Mouse (Mus musculus): ENCODE results near the gene Chd2. TPM values are rescaled to one million over a fixed set of nuclear protein-coding genes. Genes with fewer than 3 reads are reported as not detected.

Gene Chd2
- polyA plus RNA-seq, 1 experiment = 47.9 TPM

DNA sequence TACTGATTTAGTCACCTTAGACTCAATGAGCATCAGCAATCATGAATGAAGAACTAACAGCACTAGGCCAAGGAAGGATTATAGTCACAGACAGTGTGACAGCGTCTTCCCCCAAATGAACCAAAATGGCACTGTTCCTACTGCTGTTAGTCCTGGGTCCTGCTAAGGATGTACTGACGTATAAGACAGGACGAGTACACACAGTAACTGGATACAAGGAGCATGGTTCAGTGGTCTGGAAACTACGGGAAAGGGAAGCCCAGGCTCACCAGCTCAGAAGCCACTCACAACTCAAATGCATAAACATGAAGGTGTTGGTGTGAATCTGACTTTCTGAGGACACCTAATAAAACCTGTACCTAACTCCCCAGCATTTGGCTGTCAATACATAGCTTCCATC is 27.1 kb downstream of the Chd2 start:
- no peak overlapping the region for H3K4me3 ChIP-seq (ENCODE audit: insufficient read depth, low read length)
- TF ChIP-seq CTCF (IDR thresholded peaks at IDR 0.05; ENCODE audit: low read depth, low read length) (no peak), POLR2A (IDR thresholded peaks at IDR 0.05; ENCODE audit: borderline replicate concordance, low read depth, low read length) (no peak)
- H3K4me1 ChIP-seq (ENCODE audit: control insufficient read depth, insufficient read depth, low read length) = peaks cover 7% of the 10 kb centered on the region
- H3K27ac ChIP-seq (ENCODE audit: insufficient read depth, low read depth, low read length) = no peak overlapping the region

DNA sequence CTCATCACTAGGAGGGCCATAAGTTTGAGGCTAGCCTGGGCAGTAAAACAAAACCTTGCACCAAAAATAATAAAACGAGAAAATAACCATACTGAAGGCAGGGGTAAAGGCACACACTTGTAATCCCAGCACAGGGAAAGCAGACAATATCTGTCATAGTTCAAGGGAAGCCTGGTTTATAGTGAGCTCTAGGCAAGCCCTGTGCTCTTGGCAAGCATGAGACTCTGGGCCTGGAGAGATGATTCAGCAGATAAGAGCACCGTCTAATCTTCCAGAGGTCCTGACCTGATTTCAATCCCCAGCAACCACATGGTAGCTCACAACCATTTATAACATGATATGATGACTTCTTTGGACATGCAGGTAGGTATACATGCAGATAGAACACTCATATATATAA is 29.2 kb downstream of the Chd2 start:
- no peak for TF ChIP-seq CTCF (IDR thresholded peaks at IDR 0.05; ENCODE audit: low read depth, low read length)
- TF ChIP-seq POLR2A (IDR thresholded peaks at IDR 0.05; ENCODE audit: borderline replicate concordance, low read depth, low read length) = no peak
- H3K4me3 ChIP-seq (ENCODE audit: insufficient read depth, low read length) = no peak overlapping the region
- H3K4me1 ChIP-seq (ENCODE audit: control insufficient read depth, insufficient read depth, low read length) = peaks cover 2% of the 10 kb centered on the region
- H3K27ac ChIP-seq (ENCODE audit: insufficient read depth, low read depth, low read length) = no peak overlapping the region

DNA sequence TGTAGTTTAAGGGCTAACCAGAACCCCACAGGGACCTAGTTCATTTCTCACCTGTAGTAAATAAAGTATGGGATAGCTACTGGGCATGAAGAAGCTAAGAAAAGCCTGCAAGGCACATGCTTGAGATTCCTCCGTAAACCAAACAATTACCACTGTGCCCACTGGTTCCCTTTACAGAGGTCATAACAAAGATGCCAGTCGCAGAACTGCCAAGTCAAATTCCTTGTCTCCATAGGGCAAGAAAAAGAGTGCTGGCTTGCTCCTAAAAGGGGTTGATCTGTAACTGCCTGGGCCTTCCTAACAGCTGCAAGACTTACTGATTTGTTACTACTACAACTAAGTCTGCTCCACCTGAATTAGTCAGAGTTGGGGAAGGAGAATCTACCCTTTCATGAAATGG is 32.9 kb downstream of the Chd2 start:
- no peaks in the 10 kb centered on the region for H3K4me1 ChIP-seq (ENCODE audit: control insufficient read depth, insufficient read depth, low read length)
- TF ChIP-seq POLR2A (IDR thresholded peaks at IDR 0.05; ENCODE audit: borderline replicate concordance, low read depth, low read length) = no peak
- no peak for TF ChIP-seq CTCF (IDR thresholded peaks at IDR 0.05; ENCODE audit: low read depth, low read length)
- no peak overlapping the region for H3K27ac ChIP-seq (ENCODE audit: insufficient read depth, low read depth, low read length)
- H3K4me3 ChIP-seq (ENCODE audit: insufficient read depth, low read length) = no peak overlapping the region

DNA sequence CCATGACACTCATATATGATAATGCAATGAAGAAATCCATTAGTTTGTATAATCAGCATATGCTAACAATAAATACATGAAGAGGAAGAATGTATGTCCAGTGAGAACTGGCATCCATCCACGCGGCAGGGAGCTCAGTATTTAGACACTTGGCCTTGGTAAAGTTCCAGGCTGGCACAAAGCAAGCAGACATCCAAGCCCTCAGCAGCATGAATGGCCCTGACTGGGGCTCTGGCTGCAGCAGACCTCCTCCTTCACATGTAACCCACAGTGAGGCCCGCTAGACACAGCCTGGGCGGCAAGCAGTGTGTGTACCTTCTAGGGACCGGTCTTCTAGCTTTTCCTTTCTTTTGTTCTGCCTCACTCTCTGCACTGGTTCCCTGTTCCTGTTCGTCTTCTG is 34.1 kb downstream of the Chd2 start:
- TF ChIP-seq POLR2A (IDR thresholded peaks at IDR 0.05; ENCODE audit: borderline replicate concordance, low read depth, low read length) (no peak), CTCF (IDR thresholded peaks at IDR 0.05; ENCODE audit: low read depth, low read length) (no peak)
- H3K4me3 ChIP-seq (ENCODE audit: insufficient read depth, low read length) = no peak overlapping the region

DNA sequence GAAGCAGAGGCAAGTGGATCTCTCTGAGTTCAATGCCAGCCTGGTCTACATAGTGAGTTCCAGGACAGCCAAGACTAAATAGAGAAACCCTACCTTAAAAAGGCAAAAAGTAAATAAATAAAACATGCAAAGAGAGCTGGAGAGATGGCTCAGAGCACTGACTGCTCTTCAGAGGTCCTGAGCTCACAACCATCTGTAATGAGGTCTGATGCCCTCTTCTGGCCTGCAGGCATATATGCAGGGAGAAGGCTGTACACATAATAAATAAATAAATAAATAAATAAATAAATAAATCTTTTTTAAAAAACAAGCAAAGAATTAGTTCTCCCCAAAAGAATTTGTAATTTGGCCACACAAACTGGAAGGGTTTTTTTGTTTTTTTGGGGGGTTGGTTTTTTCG is 34.8 kb downstream of the Chd2 start:
- Histone ChIP-seq H3K4me1 (ENCODE audit: control insufficient read depth, insufficient read depth, low read length) (no peaks in the 10 kb centered on the region), H3K4me3 (ENCODE audit: insufficient read depth, low read length) (no peak overlapping the region), H3K27ac (ENCODE audit: insufficient read depth, low read depth, low read length) (no peak overlapping the region)
- TF ChIP-seq POLR2A (IDR thresholded peaks at IDR 0.05; ENCODE audit: borderline replicate concordance, low read depth, low read length) (no peak), CTCF (IDR thresholded peaks at IDR 0.05; ENCODE audit: low read depth, low read length) (no peak)

More for the DNA sequence above, 34.1 kb downstream of the Chd2 start:
- no peak overlapping the region for H3K27ac ChIP-seq (ENCODE audit: insufficient read depth, low read depth, low read length)
- no peaks in the 10 kb centered on the region for H3K4me1 ChIP-seq (ENCODE audit: control insufficient read depth, insufficient read depth, low read length)

DNA sequence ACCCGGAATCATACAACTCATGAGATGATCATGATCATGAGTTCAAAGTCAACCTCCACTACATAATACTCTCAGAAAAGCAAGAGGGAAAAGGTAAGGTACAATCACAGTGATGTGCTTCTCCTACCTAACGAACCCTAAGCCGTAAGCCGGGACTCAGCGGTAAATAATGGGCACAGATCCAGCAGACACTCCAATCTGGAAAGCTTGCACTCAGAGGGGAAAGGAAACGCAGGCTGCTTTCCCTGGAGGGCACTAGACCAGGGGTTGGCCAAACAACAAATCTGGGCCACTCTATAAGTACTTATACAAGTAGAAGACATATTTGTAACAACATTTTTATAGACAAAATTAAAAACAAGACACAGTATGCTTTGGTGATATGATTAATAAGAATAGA is 36.4 kb downstream of the Chd2 start:
- Histone ChIP-seq H3K27ac (ENCODE audit: insufficient read depth, low read depth, low read length) (no peak overlapping the region), H3K4me3 (ENCODE audit: insufficient read depth, low read length) (no peak overlapping the region), H3K4me1 (ENCODE audit: control insufficient read depth, insufficient read depth, low read length) (no peaks in the 10 kb centered on the region)
- TF ChIP-seq CTCF (IDR thresholded peaks at IDR 0.05; ENCODE audit: low read depth, low read length) (no peak), POLR2A (IDR thresholded peaks at IDR 0.05; ENCODE audit: borderline replicate concordance, low read depth, low read length) (no peak)

DNA sequence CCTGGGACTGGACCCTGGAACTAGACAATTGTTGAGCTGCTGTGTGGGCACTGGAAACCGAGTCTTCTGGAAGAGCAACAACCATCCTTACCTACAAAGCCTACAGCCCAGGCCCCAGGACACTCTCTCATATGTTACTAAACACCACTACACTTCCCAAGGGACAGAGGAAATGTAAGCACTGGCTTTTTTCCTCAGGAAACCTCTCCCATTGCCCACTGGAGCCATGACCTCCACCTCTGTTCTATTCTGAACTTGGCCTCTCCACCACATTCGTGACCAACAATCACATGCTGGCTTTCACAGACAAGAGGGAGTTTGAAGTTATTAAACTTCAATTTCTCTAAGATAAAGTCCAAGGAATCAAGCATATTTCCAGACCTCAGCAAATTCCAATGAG is 43.4 kb downstream of the Chd2 start:
- H3K27ac ChIP-seq (ENCODE audit: insufficient read depth, low read depth, low read length) = no peak overlapping the region
- H3K4me3 ChIP-seq (ENCODE audit: insufficient read depth, low read length) = no peak overlapping the region
- TF ChIP-seq CTCF (IDR thresholded peaks at IDR 0.05; ENCODE audit: low read depth, low read length) (no peak), POLR2A (IDR thresholded peaks at IDR 0.05; ENCODE audit: borderline replicate concordance, low read depth, low read length) (no peak)
- no peaks in the 10 kb centered on the region for H3K4me1 ChIP-seq (ENCODE audit: control insufficient read depth, insufficient read depth, low read length)

DNA sequence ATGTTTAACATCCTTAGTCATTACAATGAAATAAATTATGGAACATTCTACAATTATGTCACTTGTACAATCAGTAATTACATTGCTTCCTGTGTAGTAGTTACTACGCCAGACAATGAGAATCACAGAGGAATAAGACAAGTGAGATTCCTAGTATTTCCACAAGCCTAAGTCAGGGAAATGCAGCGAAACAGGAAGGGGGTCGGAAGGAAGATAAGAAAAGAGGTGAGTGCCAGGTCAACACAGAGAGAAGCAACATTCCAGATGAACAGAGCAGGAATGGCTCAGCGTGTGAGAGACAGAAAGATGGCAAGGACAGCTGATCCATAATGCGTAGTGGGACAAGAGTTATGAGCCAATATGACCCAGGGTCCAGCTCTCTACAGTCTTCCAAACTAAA is 52.4 kb downstream of the Chd2 start:
- Histone ChIP-seq H3K27ac (ENCODE audit: insufficient read depth, low read depth, low read length) (no peak overlapping the region), H3K4me3 (ENCODE audit: insufficient read depth, low read length) (no peak overlapping the region), H3K4me1 (ENCODE audit: control insufficient read depth, insufficient read depth, low read length) (0 out of 2 replicates have a peak, but pooled peaks cover 4% of the 10 kb centered on the region)
- TF ChIP-seq CTCF (IDR thresholded peaks at IDR 0.05; ENCODE audit: low read depth, low read length) (no peak), POLR2A (IDR thresholded peaks at IDR 0.05; ENCODE audit: borderline replicate concordance, low read depth, low read length) (no peak)

DNA sequence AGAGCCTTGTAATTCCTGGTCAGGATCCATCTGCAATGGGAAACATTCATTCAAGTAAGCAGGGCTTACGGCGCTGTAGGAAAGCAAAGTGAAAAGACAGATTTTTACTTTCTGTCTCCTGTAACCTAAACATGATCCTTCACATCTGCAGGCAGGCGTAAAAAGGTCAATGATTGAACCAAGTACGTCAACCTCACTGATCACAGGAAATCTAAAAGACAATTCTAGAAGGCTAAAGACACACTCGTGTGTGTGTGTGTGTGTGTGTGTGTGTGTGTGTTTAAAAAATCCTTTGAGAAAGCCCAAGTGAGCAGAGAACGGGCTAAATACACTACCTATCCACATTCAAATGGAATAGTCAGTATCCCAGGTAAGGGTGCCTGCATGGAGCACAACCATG is 60.5 kb downstream of the Chd2 start:
- H3K4me1 ChIP-seq (ENCODE audit: control insufficient read depth, insufficient read depth, low read length) = peaks cover 7% of the 10 kb centered on the region; the same call in 1 of the 2 replicates
- no peak overlapping the region for H3K4me3 ChIP-seq (ENCODE audit: insufficient read depth, low read length)
- TF ChIP-seq POLR2A (IDR thresholded peaks at IDR 0.05; ENCODE audit: borderline replicate concordance, low read depth, low read length) (no peak), CTCF (IDR thresholded peaks at IDR 0.05; ENCODE audit: low read depth, low read length) (no peak)

DNA sequence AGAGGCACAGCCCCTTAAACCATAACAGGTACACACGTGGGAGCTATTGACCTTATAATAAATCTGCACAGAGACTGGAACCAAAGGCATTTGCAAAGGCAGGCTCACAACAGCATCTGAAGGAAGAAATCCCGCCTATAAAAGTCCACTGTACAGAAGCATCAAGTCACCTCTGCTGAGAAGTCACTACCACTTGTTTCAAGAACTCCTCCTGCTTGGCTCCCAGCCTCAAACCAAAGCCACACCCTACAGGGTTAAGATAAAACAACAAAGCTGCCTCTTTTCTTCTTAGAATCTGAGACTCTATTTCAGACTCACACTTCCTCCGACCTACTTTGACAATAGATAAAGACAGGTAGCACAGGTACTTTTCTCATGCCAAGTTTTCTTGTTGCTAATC is 62.1 kb downstream of the Chd2 start:
- no peak for TF ChIP-seq CTCF (IDR thresholded peaks at IDR 0.05; ENCODE audit: low read depth, low read length)

More for the DNA sequence above, 60.5 kb downstream of the Chd2 start:
- no peak overlapping the region for H3K27ac ChIP-seq (ENCODE audit: insufficient read depth, low read depth, low read length)

More for the DNA sequence above, 62.1 kb downstream of the Chd2 start:
- Histone ChIP-seq H3K4me3 (ENCODE audit: insufficient read depth, low read length) (no peak overlapping the region), H3K27ac (ENCODE audit: insufficient read depth, low read depth, low read length) (no peak overlapping the region), H3K4me1 (ENCODE audit: control insufficient read depth, insufficient read depth, low read length) (peaks cover 4% of the 10 kb centered on the region; the same call in 1 of the 2 replicates)

All from bone marrow macrophage, adult 2 months (primary cell).